Mouse (Mus musculus) layer of hippocampus, postnatal 36 days (tissue): ENCODE measurements around the gene Gemin5. TPM values are rescaled to one million over a fixed set of nuclear protein-coding genes. Genes with fewer than 3 reads are reported as not detected.
"Not testable (repeated sequence)": the region's sequence is repeated elsewhere in the genome, so short reads cannot be mapped to it uniquely, and the experiment has no call there.

Source experiments
- DNase-seq, 2 experiments: peaks; one replicate each; pipeline ENCODE4 v3.0.0; 2022
- total RNA-seq, 2 experiments: library from RNA; stranded (reverse); gene quantifications; 2 replicates each; pipeline ENCODE4 v1.2.3; 2021

The Gemin5 gene
- total RNA-seq, 2 experiments from 2014 or later: 20.4 to 22.0 TPM

GRCm38 (mm10) chr11:58107664-58108337 is 60.5 kb downstream of the Gemin5 start:
- no peak for DNase-seq

GRCm38 (mm10) chr11:58107009-58107408 is 61.3 kb downstream of the Gemin5 start:
- no peak for DNase-seq

DNA sequence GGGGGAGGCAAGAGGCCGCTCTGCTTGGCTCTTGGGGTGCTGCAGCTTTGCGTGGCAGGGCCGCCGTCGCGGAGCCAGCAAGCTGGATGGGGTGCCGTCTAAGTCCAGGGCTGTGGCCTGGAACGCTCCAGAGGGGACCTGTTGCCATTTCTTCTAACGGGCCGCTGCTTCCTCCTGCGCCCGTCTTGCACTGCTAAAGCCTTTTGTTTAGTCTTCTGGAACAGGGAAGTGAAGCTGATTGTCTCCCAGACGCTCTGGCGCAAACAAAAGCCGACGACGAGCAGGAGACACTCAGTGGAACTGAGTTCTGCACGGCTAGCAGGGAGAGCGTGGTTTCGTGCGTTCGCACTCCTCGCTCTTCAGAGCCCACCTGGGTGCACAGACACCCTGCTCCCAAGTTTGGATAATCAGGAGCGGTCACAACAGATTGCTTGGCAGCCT is 64.0 kb downstream of the Gemin5 start:
- DNase-seq: no peak

- peak; percentile 100 for DNase-seq
Measured at GRCm38 (mm10) chr11:58103697-58104306, 64.5 kb downstream of the Gemin5 start, which contains the start of gene Cnot8. Gene Cnot8 (plus strand): TSS chr11:58104153.

GRCm38 (mm10) chr11:58103344-58103653 is 65.0 kb downstream of the Gemin5 start:
- DNase-seq: no peak

- no peak for DNase-seq
Measured at GRCm38 (mm10) chr11:58102581-58103343, 65.6 kb downstream of the Gemin5 start.

- no peak for DNase-seq
Measured at GRCm38 (mm10) chr11:58102146-58102545, 66.2 kb downstream of the Gemin5 start.

DNA sequence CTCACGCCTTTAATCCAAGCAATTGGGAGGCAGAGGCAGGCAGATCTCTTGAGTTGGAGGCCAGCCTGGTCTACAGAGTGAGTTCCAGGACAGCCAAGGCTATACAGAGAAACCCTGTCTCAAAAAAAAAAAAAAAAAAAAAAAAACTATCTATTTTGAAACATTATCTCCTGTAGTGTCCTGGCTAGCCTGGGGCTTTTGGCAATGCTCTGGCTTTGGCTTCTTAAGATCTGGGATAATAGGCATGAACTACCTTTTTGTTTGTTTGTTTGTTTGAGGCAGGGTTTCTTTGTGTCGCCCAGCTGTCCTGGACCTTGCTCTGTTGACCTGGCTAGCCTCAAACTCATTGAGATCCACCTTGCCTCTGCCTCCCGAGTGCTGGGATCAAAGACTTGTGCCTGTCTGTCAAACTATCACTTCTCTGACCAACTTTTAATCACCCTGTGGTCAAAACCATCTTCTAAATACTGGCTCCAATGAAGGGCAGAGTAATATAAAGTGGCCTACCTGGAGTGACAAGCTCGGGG is 67.1 kb downstream of the Gemin5 start:
- DNase-seq: no peak

DNA sequence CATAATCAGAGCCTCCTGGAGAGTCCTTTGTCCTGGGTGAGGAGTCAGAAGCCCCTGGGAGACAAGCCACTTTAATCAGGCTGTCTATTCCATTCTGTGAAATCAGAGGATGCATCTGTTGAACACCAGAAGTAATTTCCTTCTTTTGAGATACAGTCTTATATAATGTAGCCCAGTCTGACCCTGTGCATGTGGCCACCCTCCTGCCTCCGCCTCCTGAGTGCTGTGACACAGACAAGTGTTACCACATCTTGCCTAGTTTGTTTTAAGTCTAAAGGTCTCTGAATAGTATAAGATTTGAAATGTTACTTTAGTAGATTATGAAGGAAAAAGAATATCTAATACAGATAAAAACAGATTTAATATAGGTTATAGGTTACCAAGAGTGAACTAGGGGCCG is 68.3 kb downstream of the Gemin5 start:
- DNase-seq: no peak

DNA sequence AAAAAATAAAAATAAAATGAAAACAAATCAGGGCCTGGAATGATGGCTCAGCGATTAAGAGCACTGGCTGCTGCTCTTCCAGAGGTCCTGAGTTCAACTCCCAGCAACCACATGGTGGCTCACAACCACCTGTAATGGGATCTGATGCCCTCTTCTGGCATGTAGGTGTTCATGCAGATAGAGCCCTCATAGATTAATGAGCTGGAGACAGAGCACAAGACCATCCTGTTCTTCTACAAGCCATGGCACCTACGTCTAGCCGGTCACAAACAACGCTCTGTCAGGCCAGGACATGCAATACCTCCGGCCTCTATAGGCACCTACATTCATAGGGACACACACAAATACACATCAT is 70.0 kb downstream of the Gemin5 start:
- DNase-seq: not testable (repeated sequence)

DNA sequence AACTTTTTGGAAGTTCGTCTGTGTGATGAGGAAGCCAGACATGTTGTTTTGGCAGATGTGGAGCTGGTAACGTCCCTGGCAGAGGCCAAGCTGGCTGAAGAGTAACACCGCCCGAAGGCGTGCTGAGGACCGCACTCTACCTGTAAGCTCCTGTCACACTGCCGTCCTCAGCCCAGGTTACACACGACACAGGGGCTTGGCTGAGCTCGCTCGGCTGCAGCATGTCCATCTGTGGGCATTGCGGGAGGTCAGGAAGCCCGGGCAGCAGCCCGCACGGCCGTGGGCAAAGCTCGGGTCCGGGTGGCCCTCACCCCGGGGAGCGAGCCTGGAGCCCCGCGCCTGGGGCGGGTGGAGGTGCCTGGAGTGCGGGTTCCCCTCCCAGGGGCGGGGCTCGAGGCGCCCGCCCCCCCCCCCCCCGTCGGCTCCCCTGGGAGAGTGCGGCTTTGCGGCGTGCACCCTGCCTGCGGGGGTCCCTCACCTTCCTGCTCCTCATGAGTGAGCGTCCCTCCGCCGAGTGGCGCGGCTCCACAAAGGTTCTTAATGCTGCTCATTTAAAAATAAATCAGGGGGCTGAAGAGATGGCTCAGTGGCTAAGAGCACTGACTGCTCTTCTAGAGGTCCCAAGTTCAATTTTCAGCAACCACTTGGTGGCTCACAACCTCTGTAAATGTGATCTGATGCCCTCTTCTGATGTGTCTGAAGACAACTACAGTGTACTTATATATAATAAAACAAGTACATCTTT is 70.5 kb downstream of the Gemin5 start:
- no peak for DNase-seq

DNA sequence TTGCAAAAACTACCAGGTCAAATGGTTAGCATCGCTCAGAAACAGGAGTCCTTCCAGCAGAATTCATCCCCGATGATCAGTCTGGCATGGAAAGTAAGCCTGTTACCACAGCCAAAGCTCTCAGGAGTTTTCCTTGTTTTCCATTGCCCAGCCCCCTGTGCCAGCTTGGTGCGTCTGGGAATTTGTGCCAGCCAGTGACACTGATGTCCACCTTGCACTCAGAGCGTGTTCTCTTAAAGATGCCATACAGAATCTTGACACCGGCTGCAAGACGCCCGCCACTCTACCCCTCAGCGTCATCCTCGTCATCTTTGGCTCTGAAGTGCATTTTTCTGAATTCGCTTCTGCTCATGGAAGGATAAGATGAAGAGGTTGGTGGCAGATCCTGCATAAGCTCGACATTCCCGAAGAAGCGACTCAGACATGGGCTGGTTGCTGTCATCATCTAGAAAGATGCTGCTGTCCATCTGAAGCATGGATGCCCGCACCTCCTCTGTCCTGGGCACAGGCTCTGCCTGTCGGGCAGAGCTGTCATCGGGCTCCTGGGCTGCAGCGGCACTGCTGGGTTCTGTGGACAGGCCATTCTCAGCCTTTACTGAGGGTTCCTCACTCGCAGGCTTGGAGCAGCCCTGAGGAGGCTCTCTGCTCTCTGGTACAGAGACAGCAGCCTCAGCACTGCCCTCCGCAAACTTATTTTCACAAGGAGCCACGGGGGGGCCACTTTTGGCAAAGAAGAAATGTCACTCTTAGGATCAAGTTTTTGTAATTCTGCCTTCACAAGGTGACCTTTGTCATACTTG is 71.3 kb downstream of the Gemin5 start:
- DNase-seq: no peak

- DNase-seq: no peak
Measured at GRCm38 (mm10) chr11:58096160-58096559, 72.2 kb downstream of the Gemin5 start.

DNA sequence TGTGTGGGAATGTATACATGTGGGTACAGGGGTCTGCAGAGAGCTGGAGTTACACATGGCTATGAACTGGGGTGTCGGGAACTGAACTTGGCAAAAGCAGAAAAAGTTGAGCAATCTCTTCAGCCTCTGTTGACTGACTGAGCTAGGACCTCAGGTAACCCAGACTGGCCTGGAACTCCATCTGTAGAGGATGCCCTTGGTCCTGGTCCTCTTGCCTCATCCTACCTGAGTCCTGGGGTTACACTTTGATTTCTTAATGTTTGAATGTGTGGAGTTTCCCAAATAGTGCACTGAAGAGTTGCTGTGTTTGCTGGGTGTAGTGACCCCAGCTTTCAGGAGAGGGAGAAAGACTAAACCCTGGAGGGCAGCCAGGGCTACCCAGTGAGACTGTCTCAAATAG is 72.8 kb downstream of the Gemin5 start:
- no peak for DNase-seq

GRCm38 (mm10) chr11:58094766-58095165 is 73.6 kb downstream of the Gemin5 start:
- DNase-seq: no peak

DNA sequence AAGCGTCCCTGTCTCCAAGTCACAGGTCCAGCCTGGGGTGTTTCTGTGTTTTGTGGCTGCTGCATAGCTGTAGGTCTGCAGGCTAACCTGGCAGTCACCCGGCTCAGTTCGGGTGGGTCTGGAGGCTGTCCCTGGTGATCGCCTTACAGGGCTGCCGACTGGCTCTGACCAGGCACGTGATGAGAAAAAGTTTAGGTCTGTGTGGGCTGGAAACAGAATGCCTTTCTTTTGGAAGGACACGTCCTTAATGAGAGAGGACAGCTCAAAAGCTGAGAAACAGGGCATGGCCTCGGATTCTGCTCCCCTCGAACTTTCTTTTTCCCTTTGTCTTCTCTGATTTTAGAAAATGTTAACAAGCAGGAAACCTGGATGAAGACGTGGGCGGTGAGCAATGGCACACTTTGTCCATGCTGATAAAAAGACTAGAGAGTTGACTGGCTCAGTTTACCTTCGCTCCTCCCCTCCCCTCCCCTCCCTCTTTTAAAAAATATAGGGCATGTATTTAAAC is 75.3 kb downstream of the Gemin5 start, which contains the start of gene Gm12248:
Gm12248 (minus strand) TSS at position 114 of the 508 bp plus-strand sequence.
- DNase-seq: no peak

- DNase-seq: no peak
Measured at GRCm38 (mm10) chr11:58092541-58092940, 75.8 kb downstream of the Gemin5 start.

- DNase-seq: no peak
Measured at GRCm38 (mm10) chr11:58081716-58082115, 86.6 kb downstream of the Gemin5 start.

DNA sequence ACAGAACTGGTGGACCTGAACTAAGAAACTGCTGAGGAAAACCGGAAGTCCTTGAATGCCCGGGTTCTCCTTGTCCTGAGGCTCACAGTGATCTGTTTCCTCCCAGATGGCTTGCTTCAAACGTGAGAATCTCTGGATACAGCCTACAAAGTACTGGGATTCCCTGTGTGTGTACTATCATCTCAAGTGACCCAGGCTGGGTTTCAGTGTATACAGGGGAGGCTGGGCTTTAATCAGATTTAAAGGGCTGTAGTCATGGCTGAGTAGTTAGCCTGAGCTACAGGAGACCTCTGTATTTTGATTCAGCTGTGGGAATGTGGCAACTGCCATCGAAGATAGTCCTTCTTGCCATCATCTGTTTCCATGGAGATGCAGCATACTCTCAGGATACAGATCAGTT is 91.1 kb downstream of the Gemin5 start:
- DNase-seq: no peak

DNA sequence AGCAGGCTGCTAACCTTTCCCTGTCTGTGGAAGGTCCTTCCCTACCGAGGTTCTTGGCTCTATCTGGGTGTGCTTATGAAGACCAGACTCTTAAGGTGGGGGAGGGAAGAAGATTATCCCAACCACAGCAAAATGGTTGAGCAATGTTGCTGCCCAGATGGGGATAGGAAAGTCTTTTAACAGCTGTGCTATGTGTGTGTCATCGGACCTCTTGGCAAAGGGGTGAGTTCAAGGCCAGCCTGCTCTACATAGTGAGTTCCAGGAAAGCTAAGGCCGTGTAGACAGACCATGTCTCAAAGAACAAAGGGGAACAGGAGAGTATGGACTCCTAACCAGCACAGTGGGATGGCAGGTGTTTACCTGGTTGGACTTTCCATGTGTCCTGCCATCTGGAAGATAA is 95.4 kb downstream of the Gemin5 start:
- DNase-seq: no peak
